Mouse (Mus musculus): ENCODE results near the gene Gm29110. TPM values are rescaled to one million over a fixed set of nuclear protein-coding genes. Genes with fewer than 3 reads are reported as not detected.
"Not testable (repeated sequence)": the region's sequence is repeated elsewhere in the genome, so short reads cannot be mapped to it uniquely, and the experiment has no call there.

Gene Gm29110
- not detected in 2 replicates for polyA plus RNA-seq (2015; fragmentation: Nextera tagmentation; extraction: Ambion mirVana)

- not testable (repeated sequence) for H3K9me3 ChIP-seq (ENCODE audit: control insufficient read depth, low read length); H3K4me1 ChIP-seq (ENCODE audit: control insufficient read depth, insufficient read depth, low read length); H3K27me3 ChIP-seq (replicated peaks; ENCODE audit: control insufficient read depth, insufficient read depth, low read length); H3K9ac ChIP-seq (ENCODE audit: low read depth, low read length); H3K27ac ChIP-seq (ENCODE audit: low read length); H3K36me3 ChIP-seq (ENCODE audit: control insufficient read depth, insufficient read depth, low read length); H3K4me3 ChIP-seq (ENCODE audit: low read length); ATAC-seq; H3K4me2 ChIP-seq (ENCODE audit: low read depth, low read length)
- 83% methylated on average over 1 of the region's 6 CpGs for WGBS
Observed at GRCm38 (mm10) chrY:74470231-74470630, at the start of gene Gm29110. Gene Gm29110 (plus strand): TSS chrY:74470531.

Other genes with a start within 250 kb of the Gm29110 start
- gene Gm21913, start 153.4 kb downstream of the Gm29110 start, polyA plus RNA-seq (2015; fragmentation: Nextera tagmentation; extraction: Ambion mirVana), result not detected in 2 replicates